Mouse (Mus musculus) C2C12 (cell line): Measurements from ENCODE around the gene Cald1.

Experiments
- CEBPB ChIP-seq: IDR thresholded peaks from one replicate; pipeline ENCODE4 v1.6.1; 2011; ENCODE audit warnings: low read depth, mild to moderate bottlenecking, control low read depth, moderate library complexity
- CTCF ChIP-seq: IDR thresholded peaks from one replicate; pipeline ENCODE4 v1.5.1; 2011; ENCODE audit not compliant: control insufficient read depth, insufficient read depth, insufficient read length
- MYOD1 ChIP-seq: IDR thresholded peaks from one replicate; pipeline ENCODE4 v1.6.1; 2011; ENCODE audit warnings: low read depth; ENCODE audit not compliant: control insufficient read depth, insufficient read length

GRCm38 (mm10) chr6:34731529-34731928, 133.2 kb downstream of the Cald1 start:
- TF ChIP-seq CTCF (no peak), CEBPB (no peak), MYOD1 (no peak)
